Mouse (Mus musculus) thymus, postnatal 0 days (tissue): ENCODE measurements at regions not wholly inside any gene's neighbourhood (a gene's known extent, or its start where the extent isn't known, plus 50 kb on each side); places are given as distances from the start of the nearest gene placed in this dataset.

ENCODE experiments used
- DNase-seq: peaks from one replicate; pipeline ENCODE4 v3.0.0-alpha.2; 2015; ENCODE audit warnings: low spot score

GRCm38 (mm10) chr11:114281041-114281695 lies 214.3 kb upstream of the Sdk2 start:
- no peak for DNase-seq

- DNase-seq: no peak
Measured at GRCm38 (mm10) chr11:114277513-114278304, 210.9 kb upstream of the Sdk2 start.

- DNase-seq: no peak
Measured at GRCm38 (mm10) chr11:114270358-114271072, 203.7 kb upstream of the Sdk2 start.

- DNase-seq: no peak
Measured at GRCm38 (mm10) chr11:114261959-114262358, 195.1 kb upstream of the Sdk2 start.

- DNase-seq: no peak
Measured at GRCm38 (mm10) chr11:114258218-114258617, 191.4 kb upstream of the Sdk2 start.

GRCm38 (mm10) chr11:114257756-114258155 lies 190.9 kb upstream of the Sdk2 start:
- no peak for DNase-seq

GRCm38 (mm10) chr11:114257061-114257460 lies 190.2 kb upstream of the Sdk2 start:
- DNase-seq: no peak

GRCm38 (mm10) chr11:114254344-114254743 lies 187.5 kb upstream of the Sdk2 start:
- DNase-seq: peak; percentile 54

GRCm38 (mm10) chr11:114251614-114252013 lies 184.8 kb upstream of the Sdk2 start:
- DNase-seq: no peak

- no peak for DNase-seq
Measured at GRCm38 (mm10) chr11:114249215-114249614, 182.4 kb upstream of the Sdk2 start.

- peak; percentile 91 for DNase-seq
Measured at GRCm38 (mm10) chr11:114248261-114248898, 181.5 kb upstream of the Sdk2 start.

- DNase-seq: no peak
Measured at GRCm38 (mm10) chr11:114239311-114239803, 172.5 kb upstream of the Sdk2 start.

GRCm38 (mm10) chr11:114238801-114239200 lies 172.0 kb upstream of the Sdk2 start:
- DNase-seq: no peak

- DNase-seq: peak; percentile 84
Measured at GRCm38 (mm10) chr11:114238316-114238715, 171.5 kb upstream of the Sdk2 start.

GRCm38 (mm10) chr11:114234542-114234910 lies 167.7 kb upstream of the Sdk2 start:
- DNase-seq: peak; percentile 85

- DNase-seq: peak; percentile 74
Measured at GRCm38 (mm10) chr11:114233636-114234541, 167.0 kb upstream of the Sdk2 start.

- no peak for DNase-seq
Measured at GRCm38 (mm10) chr11:114231841-114232240, 165.0 kb upstream of the Sdk2 start.

GRCm38 (mm10) chr11:114229763-114230162 lies 162.9 kb upstream of the Sdk2 start:
- no peak for DNase-seq

GRCm38 (mm10) chr11:114229196-114229595 lies 162.3 kb upstream of the Sdk2 start:
- DNase-seq: no peak

GRCm38 (mm10) chr11:114226553-114226952 lies 159.7 kb upstream of the Sdk2 start:
- peak; percentile 82 for DNase-seq
